In the genomic region with DNA sequence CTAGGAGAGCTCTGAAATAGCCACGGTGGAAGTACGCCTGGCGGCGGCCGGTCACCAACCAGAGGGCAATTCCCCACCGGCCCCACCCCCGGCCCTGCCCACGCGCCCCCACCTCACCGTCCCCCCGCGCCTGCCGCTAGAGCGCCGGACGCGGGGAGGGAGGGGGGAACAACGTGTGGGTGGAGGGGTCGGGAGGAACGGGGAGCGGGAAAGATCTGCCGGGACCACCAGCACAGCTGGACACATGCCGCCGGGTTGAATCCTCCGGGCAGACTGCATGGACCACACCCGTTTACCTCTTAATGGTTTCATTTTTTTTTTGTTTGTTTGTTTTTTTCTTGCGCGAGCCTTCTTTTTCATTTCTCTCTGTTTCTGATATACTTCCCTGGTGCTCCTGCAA, we compare ENCODE assay signal across 8 mouse cellular contexts.
A peak's percentile ranks its signal among the peaks of the same experiment; 100 is the strongest.
DNase-seq lines count a peak whose midpoint lies in the region; ATAC-seq and TF ChIP-seq lines count a peak whose summit lies in the region.

No protein-coding gene starts in this region.

- no peak overlapping the region for H3K9ac ChIP-seq in forebrain, embryonic 15.5 days (replicated peaks)
- no peak overlapping the region for H3K9ac ChIP-seq in intestine, embryonic 14.5 days (ENCODE audit: low read length)

- no peak overlapping the region for H3K4me2 ChIP-seq in forebrain, embryonic 15.5 days (replicated peaks)
- no peak overlapping the region for H3K4me2 ChIP-seq in intestine, embryonic 14.5 days (ENCODE audit: low read length)

- H3K36me3 ChIP-seq in forebrain, embryonic 15.5 days: no peaks in the 10 kb centered on the region
- H3K36me3 ChIP-seq in intestine, embryonic 14.5 days (ENCODE audit: control insufficient read depth, insufficient read depth, low read length): no peaks in the 10 kb centered on the region

- H3K27me3 ChIP-seq in forebrain, embryonic 15.5 days: no peaks in the 10 kb centered on the region
- H3K27me3 ChIP-seq in intestine, embryonic 14.5 days (replicated peaks; ENCODE audit: control insufficient read depth, insufficient read depth, low read length): 0 out of 2 replicates have a peak, but pooled peaks cover 2% of the 10 kb centered on the region

- 0 out of 2 replicates have a peak, but pooled peaks cover 3% of the 10 kb centered on the region for H3K9me3 ChIP-seq in forebrain, embryonic 15.5 days
- H3K9me3 ChIP-seq in intestine, embryonic 14.5 days (ENCODE audit: control insufficient read depth, low read length): peaks cover 7% of the 10 kb centered on the region

- intact Hi-C loops in left cerebral cortex, postnatal 10 days (cut with DNase I): no loop called here

- TF ChIP-seq CTCF in lung, adult 2 months (IDR thresholded peaks at IDR 0.05; ENCODE audit: insufficient read depth, low read length): no peak

- 39% methylated on average over 28 of the region's 28 CpGs for WGBS in forebrain, embryonic 15.5 days
- WGBS in intestine, embryonic 14.5 days: 49% methylated on average over 28 of the region's 28 CpGs
- 37% methylated on average over 28 of the region's 28 CpGs for WGBS in lung, adult 2 months

- no peaks in the 10 kb centered on the region for H3K4me1 ChIP-seq in forebrain, embryonic 15.5 days
- H3K4me1 ChIP-seq in intestine, embryonic 14.5 days (replicated peaks; ENCODE audit: control insufficient read depth, insufficient read depth, low read length): no peaks in the 10 kb centered on the region
- H3K4me1 ChIP-seq in lung, adult 2 months (ENCODE audit: control insufficient read depth, insufficient read depth, low read length): no peaks in the 10 kb centered on the region

- H3K4me3 ChIP-seq in forebrain, embryonic 15.5 days: no peak overlapping the region
- H3K4me3 ChIP-seq in intestine, embryonic 14.5 days (ENCODE audit: low read depth, low read length): no peak overlapping the region
- H3K4me3 ChIP-seq in lung, adult 2 months (replicated peaks; ENCODE audit: extremely low read depth, low read depth, low read length): no peak overlapping the region

- no peak for TF ChIP-seq POLR2A in lung, adult 2 months (IDR thresholded peaks at IDR 0.05; ENCODE audit: borderline replicate concordance, extremely low read depth, low read depth, low read length)

- peak; percentile 7 to 99 for DNase-seq in left cerebral cortex, postnatal 10 days (ENCODE audit: extremely low spot score in 1 of 2, low spot score in 2 of 2)
- no peak for DNase-seq in left cerebral cortex, adult 8-10 months (ENCODE audit: low spot score in 2 of 2)
- DNase-seq in cerebellum, adult 11 months: peak; percentile 20
- DNase-seq in intestine, embryonic 14.5 days (ENCODE audit: low spot score): peak; percentile 89
- peak; percentile 28 for DNase-seq in lung, adult 2 months
- peak; percentile 24 for DNase-seq in ovary, adult 18-20 months (ENCODE audit: low spot score)
- DNase-seq in thymus, postnatal 10 days (ENCODE audit: low spot score in 2 of 2): peak; percentile 41 to 83

- no peak overlapping the region for H3K27ac ChIP-seq in forebrain, embryonic 15.5 days (replicated peaks)
- H3K27ac ChIP-seq in intestine, embryonic 14.5 days (ENCODE audit: low read depth): no peak overlapping the region

- ATAC-seq in forebrain, embryonic 15.5 days (replicated peaks): peak; percentile 88
- ATAC-seq in intestine, embryonic 14.5 days (replicated peaks; ENCODE audit: low FRiP score, low TSS enrichment, low read depth): peak; percentile 100

Comparison
In these comparisons a context has a peak if more than half of its experiments do, and no peak if none do; other contexts are left out.
1. DNase-seq: peak in left cerebral cortex, postnatal 10 days (2 of 2), cerebellum, adult 11 months (single experiment), intestine, embryonic 14.5 days (single experiment), lung, adult 2 months (single experiment), ovary, adult 18-20 months (single experiment) and thymus, postnatal 10 days (2 of 2); none in left cerebral cortex, adult 8-10 months (0 of 2).